ENCODE assay signal across 22 mouse cellular contexts in genomic region chr1:72855729-72856128, GRCm38 (mm10). TPM values are rescaled to one million over a fixed set of nuclear protein-coding genes. Genes with fewer than 3 reads are reported as not detected.
"Had no signal": no experiment of that assay in that cellular context is flagged by ENCODE, and none has a peak within 500 bp of the region (broad histone marks: within the 10 kb centered on the region; RNA-seq: fewer than 3 reads in every experiment).

No protein-coding gene starts in this region.

- H3K9me3 ChIP-seq: heart, embryonic 12.5 days; heart, embryonic 15.5 days; hindbrain, embryonic 13.5 days; hindbrain, embryonic 15.5 days; kidney, embryonic 15.5 days; limb, embryonic 13.5 days; limb, embryonic 15.5 days had no signal

- H3K9ac ChIP-seq: forebrain, postnatal 0 days; heart, embryonic 12.5 days; heart, embryonic 15.5 days; hindbrain, embryonic 15.5 days; kidney, embryonic 15.5 days; limb, embryonic 13.5 days; limb, embryonic 15.5 days had no signal

- DNase-seq: forebrain, postnatal 0 days; gastrocnemius, postnatal 14 days; gastrocnemius, postnatal 36 days; kidney, adult 11 months; kidney, adult 9 months; kidney, postnatal 14 days; kidney, postnatal 36 days; layer of hippocampus, adult 9-11 months; layer of hippocampus, postnatal 36 days; left cerebral cortex, postnatal 4 days had no signal

- H3K36me3 ChIP-seq: hindbrain, embryonic 15.5 days had no signal

- H3K27me3 ChIP-seq: heart, embryonic 12.5 days; heart, embryonic 15.5 days; hindbrain, embryonic 13.5 days; hindbrain, embryonic 15.5 days; kidney, embryonic 15.5 days; limb, embryonic 13.5 days; limb, embryonic 15.5 days had no signal

- H3K4me3 ChIP-seq: heart, adult 2 months; heart, embryonic 12.5 days; heart, embryonic 15.5 days; hindbrain, embryonic 13.5 days; hindbrain, embryonic 15.5 days; kidney, embryonic 15.5 days; limb, embryonic 13.5 days; limb, embryonic 15.5 days had no signal

- H3K4me1 ChIP-seq: heart, embryonic 12.5 days; heart, embryonic 15.5 days had no signal

- ATAC-seq: hindbrain, postnatal 0 days had no signal

- H3K27ac ChIP-seq: heart, adult 2 months; heart, embryonic 15.5 days; hindbrain, embryonic 13.5 days; hindbrain, embryonic 15.5 days; hindbrain, postnatal 0 days; kidney, embryonic 15.5 days; kidney, postnatal 0 days; limb, embryonic 13.5 days; limb, embryonic 15.5 days had no signal

- H3K4me2 ChIP-seq: heart, embryonic 12.5 days; heart, embryonic 15.5 days; hindbrain, embryonic 13.5 days; hindbrain, embryonic 15.5 days; kidney, embryonic 15.5 days; limb, embryonic 13.5 days; limb, embryonic 15.5 days had no signal

RNA-seq across cellular contexts. Expression of gene Igfbp2, which starts 31.4 kb away (rescaled TPM):
- total RNA-seq: heart, postnatal 25 days; hematopoietic stem cell, adult 5-6 weeks had no signal
